Mouse (Mus musculus) gastrocnemius, adult 2 months (tissue): ENCODE data around the gene Cbfa2t2. TPM values are rescaled to one million over a fixed set of nuclear protein-coding genes. Genes with fewer than 3 reads are reported as not detected.
A peak's percentile ranks its signal among the peaks of the same experiment; 100 is the strongest.

Experiments
- DNase-seq: peaks from one replicate; pipeline ENCODE4 v3.0.0; 2022
- H3K27ac ChIP-seq: fragments of 200-600 bp; 2 replicates; pipeline ENCODE4 v1.8.1; 2022; ENCODE audit warnings: mild to moderate bottlenecking
- H3K4me3 ChIP-seq: fragments of 200-600 bp; 2 replicates; pipeline ENCODE4 v1.8.1; 2022; ENCODE audit warnings: mild to moderate bottlenecking, moderate library complexity
- CTCF ChIP-seq: fragments of 200-600 bp; IDR thresholded peaks from 2 replicates; pipeline ENCODE4 v1.8.1; 2022; ENCODE audit warnings: antibody characterized with exemption, mild to moderate bottlenecking, moderate library complexity
- intact Hi-C: fragments of 180-260 bp; cut with DNase I; formaldehyde crosslinking; loops from one replicate; pipeline ENCODE4 v1.15.1; 2025
- total RNA-seq, 2 experiments: library from RNA; stranded (reverse); gene quantifications; 2 replicates each; pipeline ENCODE4 v1.2.3; 2021

Cbfa2t2 gene
- total RNA-seq, 2 experiments from 2014 or later, result 13.4 to 17.9 TPM

DNA sequence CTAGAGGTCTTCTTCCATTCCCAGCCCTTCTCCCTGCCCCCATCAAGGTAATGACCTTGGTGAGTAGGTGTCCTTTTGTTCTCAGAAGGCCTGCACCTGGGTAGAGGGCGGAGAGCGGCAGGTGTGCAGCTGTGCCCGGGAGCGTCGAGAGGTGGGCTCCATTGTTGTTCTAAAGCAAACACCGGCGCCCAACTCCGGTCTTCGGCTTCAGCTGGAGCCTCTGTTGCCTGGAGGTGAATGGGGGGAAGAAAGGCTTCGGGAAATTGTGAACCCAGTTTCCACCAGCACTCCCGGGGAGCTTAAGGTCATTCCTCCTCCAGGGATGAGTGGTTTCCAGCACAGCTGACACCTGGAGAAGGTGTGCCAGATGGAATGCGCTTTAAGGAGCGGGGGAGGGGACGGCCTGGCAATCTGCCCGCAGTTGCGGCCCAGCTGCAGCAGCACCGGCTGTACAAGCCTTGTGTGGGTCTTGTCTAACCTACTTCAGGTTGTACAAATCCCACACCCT is 8.4 kb upstream of the Cbfa2t2 start:
- DNase-seq, result peak; percentile 42
- intact Hi-C loops, result no loop called here
- no peak overlapping the region for H3K27ac ChIP-seq
- TF ChIP-seq CTCF, result no peak
- no peak overlapping the region for H3K4me3 ChIP-seq

DNA sequence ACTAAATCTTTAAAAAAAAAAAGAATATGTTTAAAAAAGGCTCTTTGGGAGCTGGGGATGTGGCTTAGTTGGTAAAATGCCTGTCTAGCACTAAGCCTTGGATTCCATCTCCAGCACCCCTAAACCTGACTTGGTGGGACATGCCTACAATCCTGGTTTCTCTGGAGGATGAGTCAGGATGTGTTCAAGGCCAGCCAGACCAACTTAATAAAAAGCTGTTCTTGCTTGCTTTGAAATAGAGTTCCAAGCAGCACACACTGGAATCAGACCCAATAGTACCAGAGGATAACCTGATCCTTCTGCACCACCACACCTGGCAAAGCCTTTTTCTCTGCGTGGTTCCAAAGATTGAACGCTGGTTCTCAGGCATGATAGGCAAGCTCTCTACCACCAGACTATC is 5.7 kb upstream of the Cbfa2t2 start:
- H3K27ac ChIP-seq, result no peak overlapping the region
- H3K4me3 ChIP-seq, result no peak overlapping the region
- intact Hi-C loops, result no loop called here

DNA sequence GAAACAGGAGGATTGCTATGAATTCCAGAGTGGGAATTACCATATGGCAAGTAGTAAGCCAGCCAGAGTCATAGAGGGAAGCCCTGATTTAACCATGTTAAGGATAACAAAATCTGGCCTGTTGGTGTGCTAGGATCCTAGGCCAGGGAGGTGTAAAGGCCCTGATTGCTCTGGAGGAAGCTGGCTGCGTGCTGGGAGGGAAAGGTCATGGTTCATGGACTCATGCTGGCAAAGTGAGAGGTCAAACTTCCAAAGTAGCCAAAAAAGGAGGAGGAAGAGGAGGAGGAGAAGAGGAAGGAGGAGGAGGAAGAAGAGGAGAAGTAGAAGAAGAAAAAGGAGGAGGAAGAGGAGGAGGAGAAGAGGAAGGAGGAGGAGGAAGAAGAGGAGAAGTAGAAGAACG is 3.6 kb upstream of the Cbfa2t2 start:
- Histone ChIP-seq H3K4me3 (no peak overlapping the region), H3K27ac (no peak overlapping the region)
- intact Hi-C loops, result no loop called here
- no peak for DNase-seq
- TF ChIP-seq CTCF, result no peak

More for the DNA sequence above, 5.7 kb upstream of the Cbfa2t2 start:
- TF ChIP-seq CTCF, result no peak
- no peak for DNase-seq

- intact Hi-C loops, result no loop called here
- no peak overlapping the region for H3K4me3 ChIP-seq
- TF ChIP-seq CTCF, result no peak
- DNase-seq, result no peak
- H3K27ac ChIP-seq, result no peak overlapping the region
Measured at GRCm38 (mm10) chr2:154433391-154433790, 2.9 kb upstream of the Cbfa2t2 start.

DNA sequence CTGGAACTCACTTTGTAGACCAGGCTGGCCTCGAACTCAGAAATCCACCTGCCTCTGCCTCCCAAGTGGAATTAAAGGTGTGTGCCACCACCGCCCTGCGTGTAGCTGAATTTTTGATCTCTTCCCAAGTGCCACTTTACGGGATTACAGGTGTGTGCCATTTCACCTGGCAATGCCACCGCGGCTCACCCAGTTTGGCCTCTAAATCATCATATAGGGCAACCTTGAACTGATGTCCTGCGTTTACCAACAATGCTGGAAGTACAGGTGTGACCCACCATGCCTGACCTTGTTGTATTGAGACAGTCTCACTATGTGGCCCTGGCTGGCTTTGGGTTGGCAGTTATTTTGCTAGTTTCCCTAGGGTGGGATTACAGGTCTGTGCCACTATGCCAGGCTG is 1.6 kb upstream of the Cbfa2t2 start:
- no peak for TF ChIP-seq CTCF
- no peak for DNase-seq
- Histone ChIP-seq H3K4me3 (no peak overlapping the region), H3K27ac (no peak overlapping the region)
- intact Hi-C loops, result loop anchor here (5.0 kb wide), 1 partner anchor 58 kb away; no protein-coding TSS in a partner anchor

DNA sequence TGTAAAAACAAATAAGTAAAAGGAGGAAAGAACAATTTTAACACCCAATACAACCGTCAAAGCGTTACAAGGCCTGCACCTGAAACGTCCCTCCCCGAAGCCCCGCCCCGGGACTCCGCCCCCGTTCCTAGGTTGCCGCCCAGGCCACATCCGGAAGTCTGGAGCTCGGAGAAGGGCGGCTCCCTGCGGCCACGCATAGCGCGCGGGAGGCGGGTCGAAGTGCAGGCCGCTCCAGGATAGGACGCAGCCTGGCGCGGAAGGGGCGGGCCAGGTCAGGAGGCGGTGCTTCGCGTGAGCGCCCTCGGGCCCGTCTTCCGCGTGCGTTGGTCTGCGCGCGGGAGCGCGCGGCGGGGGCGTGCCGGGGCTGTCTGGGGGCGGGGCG is 214 bp upstream of the Cbfa2t2 start:
- intact Hi-C loops, result loop anchor here (5.0 kb wide), 1 partner anchor 56 kb away; no protein-coding TSS in a partner anchor
- TF ChIP-seq CTCF, result no peak
- DNase-seq, result peak; percentile 100
- Histone ChIP-seq H3K27ac (peak overlapping the region; percentile 87), H3K4me3 (peak overlapping the region; percentile 100)

DNA sequence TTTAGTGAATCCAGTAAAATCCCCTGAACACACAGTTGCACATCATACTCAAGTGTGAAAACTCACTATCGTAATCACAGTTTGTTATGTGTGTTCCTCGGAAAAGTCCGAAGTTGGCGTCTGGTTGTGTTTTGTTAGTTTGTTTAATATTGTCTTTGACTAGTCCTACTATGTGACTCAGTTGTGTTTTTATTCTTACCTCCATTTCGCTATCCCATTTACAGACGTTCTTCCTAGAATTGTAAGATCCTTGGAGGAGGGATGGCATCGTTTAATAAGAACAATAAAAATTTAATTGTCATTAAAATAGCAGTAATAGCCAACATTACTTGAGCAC is 878 bp downstream of the Cbfa2t2 start:
- no peak for TF ChIP-seq CTCF
- intact Hi-C loops, result loop anchor here (5.0 kb wide), 1 partner anchor 55 kb away; no protein-coding TSS in a partner anchor
- no peak for DNase-seq

GRCm38 (mm10) chr2:154440453-154440852 is 4.2 kb downstream of the Cbfa2t2 start:
- Histone ChIP-seq H3K4me3 (no peak overlapping the region), H3K27ac (peak overlapping the region; percentile 62)
- TF ChIP-seq CTCF, result no peak
- no peak for DNase-seq
- intact Hi-C loops, result no loop called here

More for the DNA sequence above, 878 bp downstream of the Cbfa2t2 start:
- peak overlapping the region; percentile 96 for H3K27ac ChIP-seq
- peak overlapping the region; percentile 100 for H3K4me3 ChIP-seq

GRCm38 (mm10) chr2:154447821-154448220 is 11.5 kb downstream of the Cbfa2t2 start:
- no peak for TF ChIP-seq CTCF
- intact Hi-C loops, result no loop called here
- DNase-seq, result no peak
- Histone ChIP-seq H3K4me3 (no peak overlapping the region), H3K27ac (no peak overlapping the region)

- no peak for TF ChIP-seq CTCF
- H3K27ac ChIP-seq, result no peak overlapping the region
- intact Hi-C loops, result no loop called here
- no peak for DNase-seq
- H3K4me3 ChIP-seq, result no peak overlapping the region
Measured at GRCm38 (mm10) chr2:154448633-154449032, 12.4 kb downstream of the Cbfa2t2 start.

DNA sequence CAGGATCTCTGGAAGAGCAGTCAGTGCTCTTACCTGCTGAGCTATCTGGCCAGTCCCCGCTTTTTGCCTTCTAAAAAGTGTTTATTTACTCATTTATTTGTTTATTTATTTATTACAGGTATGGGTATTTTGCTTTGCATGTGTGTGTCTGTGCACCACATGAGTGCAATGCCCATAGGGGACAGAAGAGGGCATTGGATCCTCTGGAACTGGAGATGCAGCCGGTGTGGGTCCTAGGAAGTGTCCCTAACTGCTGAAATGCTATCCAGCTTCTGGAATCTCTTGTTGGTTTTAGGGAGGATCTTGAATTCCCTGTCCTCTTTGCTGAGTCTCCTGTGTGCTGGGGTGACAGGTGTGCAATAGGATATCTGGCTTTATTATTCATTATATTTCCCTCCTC is 16.7 kb downstream of the Cbfa2t2 start:
- intact Hi-C loops, result no loop called here
- DNase-seq, result no peak
- Histone ChIP-seq H3K27ac (no peak overlapping the region), H3K4me3 (no peak overlapping the region)
- no peak; the same call in 1 of the 2 replicates for TF ChIP-seq CTCF

GRCm38 (mm10) chr2:154454099-154454498 is 17.8 kb downstream of the Cbfa2t2 start:
- Histone ChIP-seq H3K4me3 (no peak overlapping the region), H3K27ac (no peak overlapping the region)
- intact Hi-C loops, result no loop called here
- TF ChIP-seq CTCF, result no peak
- DNase-seq, result no peak

- Histone ChIP-seq H3K27ac (peak overlapping the region; percentile 35), H3K4me3 (no peak overlapping the region)
- TF ChIP-seq CTCF, result no peak
- no peak for DNase-seq
- intact Hi-C loops, result no loop called here
Measured at GRCm38 (mm10) chr2:154454605-154455004, 18.3 kb downstream of the Cbfa2t2 start.

GRCm38 (mm10) chr2:154455776-154456175 is 19.5 kb downstream of the Cbfa2t2 start:
- TF ChIP-seq CTCF, result no peak
- peak; percentile 30 for DNase-seq

GRCm38 (mm10) chr2:154456621-154457020 is 20.3 kb downstream of the Cbfa2t2 start:
- Histone ChIP-seq H3K4me3 (no peak overlapping the region), H3K27ac (no peak overlapping the region; the same call in 1 of the 2 replicates)
- intact Hi-C loops, result no loop called here
- no peak for TF ChIP-seq CTCF
- no peak for DNase-seq

More at GRCm38 (mm10) chr2:154455776-154456175, 19.5 kb downstream of the Cbfa2t2 start:
- intact Hi-C loops, result no loop called here
- Histone ChIP-seq H3K4me3 (peak overlapping the region; percentile 53), H3K27ac (peak overlapping the region; percentile 59)
